In the genomic region with DNA sequence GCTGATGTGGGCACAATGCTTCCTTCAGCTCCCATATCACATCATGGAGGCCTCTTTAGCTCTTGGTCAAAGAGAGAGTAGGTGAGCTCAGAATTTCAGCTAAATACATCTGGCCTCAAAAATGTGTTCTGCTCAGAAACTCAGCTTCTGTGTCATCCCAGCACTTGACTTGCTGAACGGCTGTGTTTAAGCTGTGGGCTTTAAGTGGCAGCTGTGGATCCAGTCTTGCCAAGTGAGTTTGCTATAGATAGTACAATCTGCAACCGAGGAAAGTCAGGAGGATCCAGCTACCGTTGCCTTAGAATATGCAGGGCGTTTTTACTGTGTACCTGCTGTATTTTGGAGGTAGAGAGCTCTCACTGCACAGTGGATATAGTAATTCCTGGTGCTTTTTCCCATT, we compare ENCODE assay signal across 14 mouse cellular contexts. TPM values are rescaled to one million over a fixed set of nuclear protein-coding genes. Genes with fewer than 3 reads are reported as not detected.
DNase-seq lines count a peak whose midpoint lies in the region; ATAC-seq and TF ChIP-seq lines count a peak whose summit lies in the region.
"Had no signal": no experiment of that assay in that cellular context is flagged by ENCODE, and none has a peak within 500 bp of the region (broad histone marks: within the 10 kb centered on the region; RNA-seq: fewer than 3 reads in every experiment).

No protein-coding gene starts in this region.

- no peak for ATAC-seq in kidney, postnatal 0 days (replicated peaks; ENCODE audit: low FRiP score, low read depth)
- ATAC-seq in midbrain, embryonic 11.5 days (ENCODE audit: low FRiP score) = no peak
- ATAC-seq: liver, embryonic 12.5 days; midbrain, embryonic 16.5 days had no signal

- no peak overlapping the region for H3K4me3 ChIP-seq in kidney, postnatal 0 days (replicated peaks; ENCODE audit: low read depth, low read length)
- H3K4me3 ChIP-seq in kidney, adult 2 months (ENCODE audit: insufficient read depth, low read depth, low read length) = no peak overlapping the region
- H3K4me3 ChIP-seq in midbrain, embryonic 11.5 days (ENCODE audit: low read depth, low read length) = no peak overlapping the region
- H3K4me3 ChIP-seq: forebrain, embryonic 10.5 days; liver, embryonic 12.5 days had no signal

- H3K9me3 ChIP-seq in kidney, postnatal 0 days (replicated peaks; ENCODE audit: low read length) = no peaks in the 10 kb centered on the region
- no peaks in the 10 kb centered on the region for H3K9me3 ChIP-seq in midbrain, embryonic 11.5 days (ENCODE audit: control insufficient read depth, low read length)
- H3K9me3 ChIP-seq: forebrain, embryonic 10.5 days; liver, embryonic 12.5 days had no signal

- peaks cover 74% of the 10 kb centered on the region for H3K36me3 ChIP-seq in kidney, postnatal 0 days (ENCODE audit: insufficient read depth, low read length)
- H3K36me3 ChIP-seq in kidney, adult 2 months (ENCODE audit: control insufficient read depth, insufficient read depth, low read length) = no peaks in the 10 kb centered on the region; the same call in 1 of the 2 replicates
- H3K36me3 ChIP-seq in midbrain, embryonic 11.5 days (ENCODE audit: control insufficient read depth, insufficient read depth, low read length) = peaks cover 73% of the 10 kb centered on the region

- H3K4me2 ChIP-seq in kidney, postnatal 0 days (ENCODE audit: low read length) = no peak overlapping the region
- no peak overlapping the region for H3K4me2 ChIP-seq in midbrain, embryonic 11.5 days
- H3K4me2 ChIP-seq: liver, embryonic 12.5 days had no signal

- WGBS in kidney, postnatal 0 days = 94% methylated on average over 4 of the region's 4 CpGs
- 77% methylated on average over 4 of the region's 4 CpGs for WGBS in kidney, adult 2 months
- 93% methylated on average over 4 of the region's 4 CpGs for WGBS in midbrain, embryonic 11.5 days

- H3K9ac ChIP-seq in kidney, postnatal 0 days (ENCODE audit: low read depth, low read length) = no peak overlapping the region
- no peak overlapping the region for H3K9ac ChIP-seq in midbrain, embryonic 11.5 days (ENCODE audit: low read length)
- H3K9ac ChIP-seq: liver, embryonic 12.5 days had no signal

- H3K4me1 ChIP-seq in kidney, postnatal 0 days (replicated peaks; ENCODE audit: insufficient read depth, low read length) = no peaks in the 10 kb centered on the region; the same call in 1 of the 2 replicates
- H3K4me1 ChIP-seq in kidney, adult 2 months (ENCODE audit: control insufficient read depth, insufficient read depth, low read length) = peaks cover 10% of the 10 kb centered on the region; the same call in 1 of the 2 replicates
- H3K4me1 ChIP-seq in midbrain, embryonic 11.5 days (ENCODE audit: control insufficient read depth, insufficient read depth, low read length) = no peaks in the 10 kb centered on the region

- TF ChIP-seq POLR2A in kidney, adult 2 months (IDR thresholded peaks at IDR 0.05; ENCODE audit: low read depth, low read length) = no peak

- DNase-seq in frontal cortex, adult 2 months (ENCODE audit: extremely low spot score in 1 of 2, low spot score in 1 of 2) = peak; percentile 50 to 67
- DNase-seq in frontal cortex, postnatal 10 days (ENCODE audit: low spot score in 2 of 2) = no peak
- no peak for DNase-seq in kidney, postnatal 0 days (ENCODE audit: low spot score)
- DNase-seq in kidney, adult 2 months = no peak
- peak; percentile 56 for DNase-seq in right cerebral cortex, adult 18-20 months
- no peak for DNase-seq in right cerebral cortex, postnatal 14 days
- no peak for DNase-seq in midbrain, embryonic 11.5 days (ENCODE audit: low spot score, missing footprints)
- DNase-seq: B cell, adult 2 months; cerebellum, adult 9-11 months; spleen, adult 18-20 months; thymus, postnatal 4 days had no signal

- H3K27me3 ChIP-seq in kidney, postnatal 0 days (ENCODE audit: insufficient read depth, low read length) = no peaks in the 10 kb centered on the region
- no peaks in the 10 kb centered on the region for H3K27me3 ChIP-seq in kidney, adult 2 months (replicated peaks; ENCODE audit: control insufficient read depth, insufficient read depth, low read length)
- no peaks in the 10 kb centered on the region for H3K27me3 ChIP-seq in midbrain, embryonic 11.5 days (ENCODE audit: control insufficient read depth, insufficient read depth, low read length)
- H3K27me3 ChIP-seq: liver, embryonic 12.5 days had no signal

- no peak for TF ChIP-seq CTCF in kidney, postnatal 0 days (IDR thresholded peaks at IDR 0.05; ENCODE audit: low read depth)
- no peak for TF ChIP-seq CTCF in kidney, adult 2 months (conservative IDR thresholded peaks at IDR 0.05; ENCODE audit: insufficient read depth, insufficient read length, low read depth, low read length)

- H3K27ac ChIP-seq in kidney, postnatal 0 days = peak overlapping the region; percentile 54; the same call in 1 of the 2 replicates
- no peak overlapping the region for H3K27ac ChIP-seq in kidney, adult 2 months (ENCODE audit: insufficient read depth, low read depth, low read length)
- H3K27ac ChIP-seq in midbrain, embryonic 11.5 days (ENCODE audit: low read depth, low read length) = no peak overlapping the region
- H3K27ac ChIP-seq: forebrain, embryonic 10.5 days; liver, embryonic 12.5 days had no signal

RNA-seq across cellular contexts. Expression of a gene that starts 13.7 kb away (rescaled TPM):
- polyA plus RNA-seq in frontal cortex, adult 2 months (2012; rRNA removed) = 33.0 and 33.9 TPM in 2 replicates
- 47.8 and 51.0 TPM in 2 replicates for polyA plus RNA-seq in kidney, postnatal 0 days (2015; fragmentation: Nextera tagmentation; extraction: Ambion mirVana)
- 36.3 and 43.1 TPM in 2 replicates for polyA plus RNA-seq in kidney, adult 2 months (2012; rRNA removed)
- polyA plus RNA-seq in midbrain, embryonic 11.5 days (2014; fragmentation: Nextera tagmentation; extraction: Ambion mirVana) = 107 and 116 TPM in 2 replicates

RNA-seq across cellular contexts. Expression of a gene that starts 27.8 kb away (rescaled TPM):
- 43.9 and 45.8 TPM in 2 replicates for polyA plus RNA-seq in frontal cortex, adult 2 months (2012; rRNA removed)
- 14.8 and 15.0 TPM in 2 replicates for polyA plus RNA-seq in kidney, postnatal 0 days (2015; fragmentation: Nextera tagmentation; extraction: Ambion mirVana)
- 8.5 and 12.6 TPM in 2 replicates for polyA plus RNA-seq in kidney, adult 2 months (2012; rRNA removed)
- polyA plus RNA-seq in midbrain, embryonic 11.5 days (2014; fragmentation: Nextera tagmentation; extraction: Ambion mirVana) = 10.5 and 12.1 TPM in 2 replicates

RNA-seq across cellular contexts. Expression of a gene that starts 36.2 kb away (rescaled TPM):
- polyA plus RNA-seq in frontal cortex, adult 2 months (2012; rRNA removed) = 76.0 and 86.1 TPM in 2 replicates
- polyA plus RNA-seq in kidney, postnatal 0 days (2015; fragmentation: Nextera tagmentation; extraction: Ambion mirVana) = 176 and 198 TPM in 2 replicates
- polyA plus RNA-seq in kidney, adult 2 months (2012; rRNA removed) = 25.4 and 28.4 TPM in 2 replicates
- 327 and 332 TPM in 2 replicates for polyA plus RNA-seq in midbrain, embryonic 11.5 days (2014; fragmentation: Nextera tagmentation; extraction: Ambion mirVana)

Comparison
In these comparisons a context has a peak if more than half of its experiments do, and no peak if none do; other contexts are left out.
1. DNase-seq: peak in frontal cortex, adult 2 months (2 of 2) and right cerebral cortex, adult 18-20 months (single experiment); none in frontal cortex, postnatal 10 days (0 of 2), kidney, postnatal 0 days (single experiment), kidney, adult 2 months (single experiment), right cerebral cortex, postnatal 14 days (single experiment) and midbrain, embryonic 11.5 days (single experiment).